Mouse (Mus musculus): Measurements from ENCODE around the gene Fgfr2.

Fgfr2 gene

GRCm38 (mm10) chr7:132931560-132932351, 191.4 kb downstream of the Fgfr2 start:
- DNase-seq (ENCODE audit: low spot score): peak; percentile 50

GRCm38 (mm10) chr7:132930850-132931559, 192.1 kb downstream of the Fgfr2 start, which contains the start of gene Zranb1:
TSS of gene Zranb1 (plus strand) at chr7:132931142.
- DNase-seq (ENCODE audit: low spot score): peak; percentile 98

- DNase-seq (ENCODE audit: low spot score): no peak
Observed at GRCm38 (mm10) chr7:132930055-132930454, 193.1 kb downstream of the Fgfr2 start.

- DNase-seq (ENCODE audit: low spot score): no peak
Observed at GRCm38 (mm10) chr7:132927201-132927600, 195.9 kb downstream of the Fgfr2 start.

GRCm38 (mm10) chr7:132925227-132925626, 197.9 kb downstream of the Fgfr2 start:
- no peak for DNase-seq (ENCODE audit: low spot score)

- DNase-seq (ENCODE audit: low spot score): no peak
Observed at GRCm38 (mm10) chr7:132921971-132922370, 201.2 kb downstream of the Fgfr2 start.

GRCm38 (mm10) chr7:132903796-132904195, 219.4 kb downstream of the Fgfr2 start:
- DNase-seq (ENCODE audit: low spot score): no peak

GRCm38 (mm10) chr7:132900826-132901531, 222.2 kb downstream of the Fgfr2 start:
- DNase-seq (ENCODE audit: low spot score): peak; percentile 11

- no peak for DNase-seq (ENCODE audit: low spot score)
Observed at GRCm38 (mm10) chr7:132898234-132898633, 224.9 kb downstream of the Fgfr2 start.

- no peak for DNase-seq (ENCODE audit: low spot score)
Observed at GRCm38 (mm10) chr7:132897258-132897657, 225.9 kb downstream of the Fgfr2 start.

GRCm38 (mm10) chr7:132896206-132896815, 226.8 kb downstream of the Fgfr2 start:
- no peak for DNase-seq (ENCODE audit: low spot score)

- DNase-seq (ENCODE audit: low spot score): peak; percentile 27
Observed at GRCm38 (mm10) chr7:132894841-132895555, 228.2 kb downstream of the Fgfr2 start.

- no peak for DNase-seq (ENCODE audit: low spot score)
Observed at GRCm38 (mm10) chr7:132893336-132893735, 229.8 kb downstream of the Fgfr2 start.

GRCm38 (mm10) chr7:132892806-132893205, 230.3 kb downstream of the Fgfr2 start:
- DNase-seq (ENCODE audit: low spot score): no peak

- DNase-seq (ENCODE audit: low spot score): no peak
Observed at GRCm38 (mm10) chr7:132892311-132892661, 230.9 kb downstream of the Fgfr2 start.

- no peak for DNase-seq (ENCODE audit: low spot score)
Observed at GRCm38 (mm10) chr7:132891561-132892310, 231.4 kb downstream of the Fgfr2 start.

GRCm38 (mm10) chr7:132890201-132890600, 232.9 kb downstream of the Fgfr2 start:
- DNase-seq (ENCODE audit: low spot score): no peak

- DNase-seq (ENCODE audit: low spot score): no peak
Observed at GRCm38 (mm10) chr7:132889691-132890090, 233.5 kb downstream of the Fgfr2 start.

- DNase-seq (ENCODE audit: low spot score): no peak
Observed at GRCm38 (mm10) chr7:132888518-132889249, 234.5 kb downstream of the Fgfr2 start.

- no peak for DNase-seq (ENCODE audit: low spot score)
Observed at GRCm38 (mm10) chr7:132888052-132888451, 235.1 kb downstream of the Fgfr2 start.

Data from urinary bladder, postnatal 14 days (tissue).